Mouse (Mus musculus) cerebellum, adult 2 months (tissue): ENCODE data around the gene Slit2. TPM values are rescaled to one million over a fixed set of nuclear protein-coding genes. Genes with fewer than 3 reads are reported as not detected.

ENCODE experiments used
- DNase-seq, 2 experiments: peaks; one replicate each; pipeline ENCODE4 v3.0.0; 2021
- H3K27ac ChIP-seq: fragments of 200-500 bp; 2 replicates; pipeline ENCODE4 v1.5.1; 2012; ENCODE audit warnings: low read length, control low read depth, inconsistent platforms; ENCODE audit not compliant: insufficient read depth
- H3K27me3 ChIP-seq: fragments of 200-500 bp; 2 replicates; pipeline ENCODE4 v1.6.1; 2012; ENCODE audit warnings: inconsistent platforms, mild to moderate bottlenecking, low read length, moderate library complexity; ENCODE audit not compliant: control insufficient read depth, insufficient read depth
- H3K4me1 ChIP-seq: fragments of 200-500 bp; 2 replicates; pipeline ENCODE4 v1.6.1; 2011; ENCODE audit warnings: low read length; ENCODE audit not compliant: control insufficient read depth, insufficient read depth
- H3K4me3 ChIP-seq: fragments of 200-500 bp; replicated peaks from 2 replicates; pipeline ENCODE3; 2011; ENCODE audit warnings: mild to moderate bottlenecking, low read depth, low read length, control low read depth; ENCODE audit not compliant: insufficient read depth
- CTCF ChIP-seq: fragments of 200-500 bp; IDR thresholded peaks from 2 replicates; pipeline ENCODE4 v1.5.1; 2011; ENCODE audit warnings: low read depth, mild to moderate bottlenecking, control low read depth, low read length, moderate library complexity, borderline replicate concordance; ENCODE audit not compliant: insufficient read depth
- POLR2A ChIP-seq: fragments of 200-500 bp; IDR thresholded peaks from 2 replicates; pipeline ENCODE4 v1.6.1; 2011; ENCODE audit warnings: low read length, control low read depth, borderline replicate concordance; ENCODE audit not compliant: insufficient read depth
- WGBS: fragments of 180-500 bp; shearing (Covaris S2); methylation state at CpG from one replicate; pipeline ENCODE4 v1.1.7; 2018; 5-methylcytosine and 5-hydroxymethylcytosine counted together
- polyA plus RNA-seq: library from polyadenylated mRNA; depleted of rRNA; stranded (reverse); fragments of >200 nt; gene quantifications from 2 replicates; pipeline ENCODE4 v1.2.3, GENCODE M21; 2012

The Slit2 gene
- polyA plus RNA-seq, 1 experiment, result 6.0 TPM

DNA sequence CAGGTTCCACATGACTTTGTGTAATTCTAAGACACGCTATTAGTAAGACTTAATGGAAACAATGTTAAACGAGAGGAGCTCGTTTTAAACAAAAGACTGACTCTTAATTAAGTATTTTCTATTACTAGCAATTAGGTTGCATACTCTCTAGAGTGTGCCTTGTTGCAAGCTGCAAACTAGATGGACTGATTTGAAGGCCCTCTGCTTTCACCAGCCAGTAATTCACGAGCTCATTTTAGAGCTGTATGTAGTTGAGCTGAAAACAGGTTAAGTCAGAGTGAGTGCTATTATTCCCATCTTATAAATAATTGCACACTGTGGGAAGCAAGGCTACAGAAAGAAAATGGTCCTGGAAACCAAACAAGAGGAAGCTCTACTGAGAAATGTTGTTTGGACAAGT, 294.6 kb downstream of the Slit2 start:
- WGBS, result 90% methylated on average over 4 of the region's 4 CpGs
- Histone ChIP-seq H3K4me1 (no peaks in the 10 kb centered on the region), H3K4me3 (no peak overlapping the region), H3K27me3 (no peaks in the 10 kb centered on the region), H3K27ac (no peak overlapping the region)
- no peak for TF ChIP-seq CTCF
- TF ChIP-seq POLR2A, result no peak
- no peak for DNase-seq

DNA sequence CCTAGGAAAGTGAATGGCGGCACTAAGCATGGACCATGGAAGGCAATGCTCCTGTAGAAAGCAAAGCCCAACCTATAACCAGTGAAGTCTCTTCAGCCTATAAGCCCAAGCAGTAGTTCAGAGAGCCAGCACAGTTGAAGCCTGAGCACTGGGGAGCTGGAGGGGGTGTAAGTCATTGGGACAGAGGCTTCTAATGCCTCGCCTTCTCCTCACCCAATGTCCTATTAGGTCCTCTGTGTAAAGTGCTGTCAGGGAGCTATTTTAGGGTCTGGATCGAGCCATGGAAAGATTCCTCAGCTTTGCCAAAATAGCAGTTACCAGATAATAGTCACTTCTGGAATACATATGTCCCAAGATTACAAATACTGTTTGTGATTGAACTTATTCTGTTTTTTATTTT, 318.2 kb downstream of the Slit2 start:
- H3K4me3 ChIP-seq, result no peak overlapping the region
- no peak for DNase-seq
- no peak overlapping the region for H3K27ac ChIP-seq
- WGBS, result 91% methylated on average over 3 of the region's 3 CpGs
- no peak for TF ChIP-seq CTCF
- no peak for TF ChIP-seq POLR2A
- H3K4me1 ChIP-seq, result no peaks in the 10 kb centered on the region
- H3K27me3 ChIP-seq, result no peaks in the 10 kb centered on the region

DNA sequence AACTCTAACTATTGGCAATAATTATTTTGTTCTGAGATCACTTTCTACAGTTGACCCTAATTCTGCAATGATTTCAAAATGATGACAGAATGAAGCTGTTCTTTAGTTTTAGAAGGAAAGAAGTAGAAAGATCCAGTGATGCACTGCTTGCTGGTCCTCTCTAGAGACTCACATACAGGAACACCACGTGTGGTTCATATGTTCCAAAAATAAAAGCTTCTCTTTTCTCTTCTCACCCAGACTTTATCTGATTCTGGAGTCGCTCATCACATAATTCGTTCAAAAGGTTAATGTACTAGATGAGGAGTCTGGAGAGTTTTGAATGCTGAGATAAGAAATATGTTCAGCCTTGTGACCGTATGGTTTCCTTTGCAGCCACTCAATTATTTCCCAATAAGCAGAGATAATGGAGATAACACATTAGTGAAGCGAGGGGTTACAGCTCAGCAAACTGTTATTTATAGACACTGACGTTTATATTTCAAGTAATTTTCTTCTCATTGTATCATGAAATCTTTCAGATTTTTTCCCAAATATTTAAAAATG, 332.2 kb downstream of the Slit2 start:
- Histone ChIP-seq H3K4me1 (no peaks in the 10 kb centered on the region), H3K4me3 (no peak overlapping the region), H3K27me3 (no peaks in the 10 kb centered on the region), H3K27ac (no peak overlapping the region)
- DNase-seq, result no peak
- TF ChIP-seq CTCF, result no peak
- no peak for TF ChIP-seq POLR2A
- 88% methylated on average over 6 of the region's 6 CpGs for WGBS

DNA sequence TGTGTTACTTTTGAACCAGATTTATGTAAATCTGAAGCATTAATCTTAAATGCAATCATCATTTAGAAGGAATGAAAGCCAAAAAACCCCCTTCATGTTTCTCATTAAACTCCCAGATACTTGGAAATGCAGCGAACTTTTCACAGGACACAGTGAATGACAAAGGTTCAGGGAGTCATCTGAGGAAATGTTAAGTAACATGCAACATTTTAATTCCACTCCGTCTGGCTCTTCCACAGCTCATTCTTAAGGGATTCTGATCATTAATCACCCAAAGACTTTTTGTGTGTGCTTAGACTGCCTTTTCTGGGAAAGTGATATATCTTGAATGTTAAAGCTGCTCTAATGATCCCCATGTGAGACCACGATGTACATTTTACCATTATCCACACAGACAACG, 337.7 kb downstream of the Slit2 start:
- TF ChIP-seq CTCF (no peak), POLR2A (no peak)
- Histone ChIP-seq H3K27ac (no peak overlapping the region), H3K27me3 (no peaks in the 10 kb centered on the region), H3K4me3 (no peak overlapping the region), H3K4me1 (no peaks in the 10 kb centered on the region)
- WGBS, result 81% methylated on average over 4 of the region's 4 CpGs
- no peak for DNase-seq

DNA sequence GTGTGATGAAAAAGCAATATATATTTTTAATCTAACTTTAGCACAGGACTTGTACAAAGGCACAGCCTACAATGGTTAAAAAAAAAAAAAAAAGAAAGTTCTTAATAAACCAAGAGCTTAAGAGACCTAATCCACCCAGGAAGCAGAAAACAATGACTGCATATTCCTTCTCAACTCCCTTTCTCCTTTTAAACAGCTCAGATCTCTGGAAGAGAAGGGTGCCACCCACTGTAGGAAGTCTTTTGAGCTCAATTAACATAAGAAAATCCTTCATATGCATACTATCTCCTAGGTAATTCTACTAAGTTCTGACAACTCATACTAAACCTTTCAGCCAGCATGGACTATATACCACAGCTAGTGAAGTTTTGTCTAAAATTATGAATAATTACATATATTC, 343.3 kb downstream of the Slit2 start:
- Histone ChIP-seq H3K27ac (no peak overlapping the region), H3K4me1 (no peaks in the 10 kb centered on the region)
- TF ChIP-seq CTCF (no peak), POLR2A (no peak)

DNA sequence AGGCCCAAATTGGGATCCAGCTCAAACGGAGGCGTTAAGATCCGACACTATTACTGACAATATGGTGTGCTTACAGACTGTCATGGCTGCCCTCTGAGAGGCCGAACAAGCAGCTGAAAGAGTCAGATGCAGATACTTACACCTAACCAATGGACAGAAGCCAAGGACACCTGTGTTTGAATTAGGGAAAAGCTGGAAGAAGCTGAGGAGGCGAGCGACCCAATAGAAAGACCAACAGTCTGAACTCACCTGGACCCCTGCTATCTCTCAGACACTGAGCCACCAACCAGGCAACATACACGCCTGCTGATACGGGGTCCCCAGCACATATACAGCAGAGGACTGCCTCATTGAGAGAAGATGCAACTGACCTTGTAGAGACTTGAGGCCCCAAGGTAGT, 344.7 kb downstream of the Slit2 start, which contains the start of gene 5730480H06Rik:
5730480H06Rik (plus strand) TSS at position 301 of the 400 bp plus-strand sequence.
- H3K27me3 ChIP-seq, result no peaks in the 10 kb centered on the region
- WGBS, result 96% methylated on average over 8 of the region's 8 CpGs
- H3K4me3 ChIP-seq, result no peak within 1 kb of the TSS
- no peak within 1 kb of the TSS for H3K27ac ChIP-seq
- no peak for DNase-seq
- TF ChIP-seq CTCF (no peak), POLR2A (no peak)
- no peaks in the 10 kb centered on the region for H3K4me1 ChIP-seq

More for the DNA sequence above, 343.3 kb downstream of the Slit2 start:
- Histone ChIP-seq H3K4me3 (no peak overlapping the region), H3K27me3 (no peaks in the 10 kb centered on the region)
- DNase-seq, result no peak

DNA sequence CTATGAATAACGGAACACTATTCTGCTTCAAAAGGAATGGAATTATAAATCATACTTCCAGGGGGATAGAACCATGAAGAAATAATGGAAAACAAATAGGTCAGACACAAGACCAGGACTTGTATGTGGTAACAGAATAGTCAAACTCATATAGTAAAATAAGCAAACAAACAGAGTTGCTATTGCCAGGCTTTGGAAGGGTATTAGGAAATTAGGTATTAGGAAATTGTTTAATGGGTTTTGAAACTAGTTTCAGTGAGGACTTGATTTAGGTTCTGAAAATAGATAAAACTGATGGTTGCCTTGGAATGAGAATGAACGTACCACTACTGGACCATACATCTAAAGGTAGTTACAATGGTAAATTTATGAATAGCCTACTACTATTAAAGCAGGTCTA, 346.8 kb downstream of the Slit2 start:
- DNase-seq, result no peak
- Histone ChIP-seq H3K4me3 (no peak overlapping the region), H3K27me3 (no peaks in the 10 kb centered on the region), H3K4me1 (no peaks in the 10 kb centered on the region), H3K27ac (no peak overlapping the region)
- TF ChIP-seq CTCF, result no peak
- no peak for TF ChIP-seq POLR2A
- 95% methylated on average over 2 of the region's 2 CpGs for WGBS

DNA sequence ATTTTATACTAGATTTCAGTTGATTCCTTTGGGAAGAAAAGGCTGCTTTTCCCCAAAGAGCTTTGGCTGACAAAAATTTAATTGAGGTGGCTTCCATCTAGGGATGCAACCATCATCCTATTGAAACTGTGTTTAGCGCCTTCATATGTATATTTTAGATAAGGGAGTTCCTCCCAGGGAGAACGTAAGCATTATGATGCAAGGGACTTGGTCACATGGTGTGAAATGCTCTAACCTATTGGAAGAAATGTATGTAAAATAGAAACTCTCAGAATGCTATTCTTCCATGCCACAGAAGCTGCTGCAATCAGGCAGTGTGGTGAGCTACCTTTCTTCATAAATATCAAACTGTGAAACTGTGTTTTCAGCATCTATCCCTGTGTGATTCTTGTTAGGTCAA, 347.9 kb downstream of the Slit2 start:
- WGBS, result 96% methylated on average over 2 of the region's 2 CpGs
- no peak for TF ChIP-seq CTCF
- TF ChIP-seq POLR2A, result no peak
- H3K4me1 ChIP-seq, result no peaks in the 10 kb centered on the region
- DNase-seq, result no peak
- no peaks in the 10 kb centered on the region for H3K27me3 ChIP-seq
- H3K4me3 ChIP-seq, result no peak overlapping the region
- H3K27ac ChIP-seq, result no peak overlapping the region

DNA sequence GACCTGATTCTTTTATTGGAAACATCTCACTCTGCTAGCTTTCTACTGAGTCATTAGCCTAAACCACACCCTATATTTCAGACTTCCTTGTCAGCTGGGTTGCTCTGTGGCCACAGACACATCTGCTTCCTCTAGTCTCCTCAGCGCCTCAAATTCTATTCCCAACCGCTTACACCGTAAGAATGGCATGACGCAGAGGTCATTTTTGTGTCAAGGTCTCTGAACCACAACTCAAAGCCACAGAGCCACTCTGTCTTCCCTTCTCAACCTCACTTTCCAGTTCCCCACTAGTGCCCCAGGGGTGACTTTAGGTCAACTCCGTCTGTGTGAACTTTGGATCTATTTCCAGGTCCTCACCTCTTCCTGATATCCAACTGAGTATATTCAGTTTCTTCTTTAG, 348.5 kb downstream of the Slit2 start:
- TF ChIP-seq CTCF, result no peak
- TF ChIP-seq POLR2A, result no peak
- no peaks in the 10 kb centered on the region for H3K4me1 ChIP-seq
- H3K27ac ChIP-seq, result no peak overlapping the region
- no peaks in the 10 kb centered on the region for H3K27me3 ChIP-seq
- DNase-seq, result no peak
- WGBS, result 79% methylated on average over 5 of the region's 5 CpGs
- no peak overlapping the region for H3K4me3 ChIP-seq
